Mouse (Mus musculus) myocyte (in vitro differentiated cells): Measurements from ENCODE around the gene Tead2.

Source experiments
- E2F4 ChIP-seq: IDR thresholded peaks from one replicate; pipeline ENCODE4 v1.6.1; 2011; ENCODE audit warnings: mild to moderate bottlenecking, control low read depth, moderate library complexity; ENCODE audit not compliant: insufficient read depth
- POLR2A ChIP-seq: IDR thresholded peaks from one replicate; pipeline ENCODE4 v1.6.1; 2011; ENCODE audit warnings: low read depth, mild to moderate bottlenecking, control low read depth, moderate library complexity; ENCODE audit not compliant: insufficient read length
- POLR2AphosphoS2 ChIP-seq: IDR thresholded peaks from one replicate; pipeline ENCODE4 v1.6.1; 2011; ENCODE audit warnings: low read depth, control low read depth; ENCODE audit not compliant: insufficient read length
- REST ChIP-seq: IDR thresholded peaks from one replicate; pipeline ENCODE4 v1.6.1; 2011; ENCODE audit warnings: mild to moderate bottlenecking, control low read depth, moderate library complexity; ENCODE audit not compliant: insufficient read depth, insufficient read length
- TCF3 ChIP-seq: IDR thresholded peaks from one replicate; pipeline ENCODE4 v1.6.1; 2011; ENCODE audit warnings: low read depth, control low read depth; ENCODE audit not compliant: insufficient read length
- USF1 ChIP-seq: IDR thresholded peaks from one replicate; pipeline ENCODE4 v1.6.1; 2011; ENCODE audit warnings: low read depth, mild to moderate bottlenecking, control low read depth, moderate library complexity

GRCm38 (mm10) chr7:45221680-45222079 lies 6.1 kb downstream of the Tead2 start:
- TF ChIP-seq USF1 (no peak), E2F4 (no peak), POLR2AphosphoS2 (no peak), POLR2A (no peak), REST (no peak), TCF3 (no peak)
